Mouse (Mus musculus) forebrain, embryonic 11.5 days (tissue): ENCODE data around the gene Cyp17a1. TPM values are rescaled to one million over a fixed set of nuclear protein-coding genes. Genes with fewer than 3 reads are reported as not detected.

Source experiments
- ATAC-seq: fragments of 200-750 bp; cut with Nextera tagmentation; replicated peaks from 2 replicates; pipeline ENCODE4 v1.8.0; 2017; ENCODE audit warnings: moderate TSS enrichment; ENCODE audit not compliant: low FRiP score
- DNase-seq: peaks from one replicate; pipeline ENCODE4 v3.0.0-alpha.2; 2017; ENCODE audit warnings: low spot score
- H3K27ac ChIP-seq: fragments of 300-500 bp; sonication (generic); 2 replicates; pipeline ENCODE4 v1.5.1; 2014; ENCODE audit warnings: low read depth, low read length
- H3K27me3 ChIP-seq: fragments of 300-500 bp; sonication (generic); 2 replicates; pipeline ENCODE4 v1.6.1; 2014; ENCODE audit warnings: mild to moderate bottlenecking, low read length, mixed read lengths; ENCODE audit not compliant: control insufficient read depth, insufficient read depth
- H3K36me3 ChIP-seq: fragments of 300-500 bp; sonication (generic); 2 replicates; pipeline ENCODE4 v1.6.1; 2014; ENCODE audit warnings: mild to moderate bottlenecking, low read length, moderate library complexity, mixed read lengths; ENCODE audit not compliant: control insufficient read depth, insufficient read depth
- H3K4me1 ChIP-seq: fragments of 300-500 bp; sonication (generic); replicated peaks from 2 replicates; pipeline ENCODE4 v1.6.1; 2014; ENCODE audit warnings: low read length, mixed read lengths; ENCODE audit not compliant: control insufficient read depth, insufficient read depth
- H3K4me2 ChIP-seq: fragments of 300-500 bp; sonication (generic); 2 replicates; pipeline ENCODE4 v1.6.1; 2014; ENCODE audit warnings: low read depth, mild to moderate bottlenecking, low read length, moderate library complexity, mixed read lengths; ENCODE audit not compliant: severe bottlenecking
- H3K4me3 ChIP-seq: fragments of 300-500 bp; sonication (generic); 2 replicates; pipeline ENCODE4 v1.5.1; 2014; ENCODE audit warnings: low read depth, low read length
- H3K9ac ChIP-seq: fragments of 300-500 bp; sonication (generic); 2 replicates; pipeline ENCODE4 v1.6.1; 2014; ENCODE audit warnings: low read length
- H3K9me3 ChIP-seq: fragments of 300-500 bp; sonication (generic); 2 replicates; pipeline ENCODE4 v1.6.1; 2016; ENCODE audit warnings: low read length, mixed read lengths; ENCODE audit not compliant: control insufficient read depth
- whole genome bisulfite sequencing: fragments of 180-500 bp; shearing (Covaris S2); extraction: QIAGEN DNeasy Blood & Tissue Kit; methylation state at CpG from one replicate; pipeline ENCODE4 v1.1.7; 2014; 5-methylcytosine and 5-hydroxymethylcytosine counted together
- polyA plus RNA-seq: library from polyadenylated mRNA; unstranded; fragments of >200 nt; fragmentation: Nextera tagmentation; extraction: Ambion mirVana; gene quantifications from 2 replicates; pipeline ENCODE4 v1.2.1, GENCODE M21; 2014

Cyp17a1 gene
- polyA plus RNA-seq, 1 experiment from 2014 or later: not detected

- no peak for ATAC-seq
- Histone ChIP-seq H3K4me1 (no peaks in the 10 kb centered on the region), H3K9me3 (no peaks in the 10 kb centered on the region), H3K9ac (no peak overlapping the region), H3K27ac (no peak overlapping the region), H3K36me3 (no peaks in the 10 kb centered on the region), H3K27me3 (no peaks in the 10 kb centered on the region), H3K4me2 (no peak overlapping the region), H3K4me3 (no peak overlapping the region)
- DNase-seq: no peak
- 90% methylated on average over 9 of the region's 9 CpGs for WGBS
These were observed 28.2 kb upstream of the Cyp17a1 start for GRCm38 (mm10) chr19:46701156-46701555.

GRCm38 (mm10) chr19:46699011-46699481, 26.1 kb upstream of the Cyp17a1 start:
- Histone ChIP-seq H3K9ac (no peak overlapping the region), H3K4me2 (no peak overlapping the region), H3K4me1 (no peaks in the 10 kb centered on the region), H3K36me3 (no peaks in the 10 kb centered on the region), H3K9me3 (no peaks in the 10 kb centered on the region), H3K27me3 (no peaks in the 10 kb centered on the region), H3K4me3 (no peak overlapping the region), H3K27ac (no peak overlapping the region)
- no peak for DNase-seq
- ATAC-seq: no peak
- WGBS: 80% methylated on average over 10 of the region's 10 CpGs

GRCm38 (mm10) chr19:46697840-46698517, 25.0 kb upstream of the Cyp17a1 start:
- Histone ChIP-seq H3K27me3 (no peaks in the 10 kb centered on the region), H3K9ac (no peak overlapping the region), H3K4me1 (no peaks in the 10 kb centered on the region), H3K9me3 (no peaks in the 10 kb centered on the region), H3K4me2 (no peak overlapping the region), H3K27ac (no peak overlapping the region), H3K36me3 (no peaks in the 10 kb centered on the region), H3K4me3 (no peak overlapping the region)
- DNase-seq: no peak
- no peak for ATAC-seq
- WGBS: 49% methylated on average over 19 of the region's 19 CpGs

- Histone ChIP-seq H3K27ac (no peak overlapping the region), H3K4me2 (no peak overlapping the region), H3K4me3 (no peak overlapping the region), H3K4me1 (no peaks in the 10 kb centered on the region), H3K36me3 (no peaks in the 10 kb centered on the region), H3K9ac (no peak overlapping the region), H3K27me3 (no peaks in the 10 kb centered on the region), H3K9me3 (no peaks in the 10 kb centered on the region)
- DNase-seq (no peak), ATAC-seq (no peak)
- WGBS: 91% methylated on average over 7 of the region's 7 CpGs
These were observed 24.0 kb upstream of the Cyp17a1 start for GRCm38 (mm10) chr19:46696943-46697342.

DNA sequence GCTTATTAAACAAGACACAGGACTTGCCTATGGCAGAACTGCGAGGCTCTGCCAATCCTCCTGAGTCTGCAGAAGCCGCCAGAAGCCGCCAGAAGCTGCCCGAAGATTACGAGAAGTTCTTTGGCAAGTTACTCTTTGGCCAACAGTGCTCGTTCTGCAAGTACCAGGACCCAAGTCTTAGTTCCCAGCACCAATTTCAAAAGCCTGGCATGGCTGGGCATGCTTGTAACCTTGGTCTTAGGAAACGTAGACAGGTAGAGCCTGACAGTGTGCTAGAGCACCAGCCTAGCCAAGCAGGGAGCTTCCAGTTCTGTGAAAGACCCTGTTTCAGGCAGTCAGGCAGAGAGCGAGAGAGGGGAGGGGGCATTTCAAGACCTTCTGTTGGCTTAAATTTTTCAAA, 23.5 kb upstream of the Cyp17a1 start:
- no peak overlapping the region for H3K9ac ChIP-seq
- H3K27me3 ChIP-seq: no peaks in the 10 kb centered on the region
- no peak overlapping the region for H3K4me2 ChIP-seq
- H3K4me3 ChIP-seq: no peak overlapping the region
- no peak overlapping the region for H3K27ac ChIP-seq
- H3K9me3 ChIP-seq: no peaks in the 10 kb centered on the region
- 96% methylated on average over 8 of the region's 8 CpGs for WGBS
- no peaks in the 10 kb centered on the region for H3K4me1 ChIP-seq
- no peak for ATAC-seq
- H3K36me3 ChIP-seq: no peaks in the 10 kb centered on the region
- DNase-seq: no peak

DNA sequence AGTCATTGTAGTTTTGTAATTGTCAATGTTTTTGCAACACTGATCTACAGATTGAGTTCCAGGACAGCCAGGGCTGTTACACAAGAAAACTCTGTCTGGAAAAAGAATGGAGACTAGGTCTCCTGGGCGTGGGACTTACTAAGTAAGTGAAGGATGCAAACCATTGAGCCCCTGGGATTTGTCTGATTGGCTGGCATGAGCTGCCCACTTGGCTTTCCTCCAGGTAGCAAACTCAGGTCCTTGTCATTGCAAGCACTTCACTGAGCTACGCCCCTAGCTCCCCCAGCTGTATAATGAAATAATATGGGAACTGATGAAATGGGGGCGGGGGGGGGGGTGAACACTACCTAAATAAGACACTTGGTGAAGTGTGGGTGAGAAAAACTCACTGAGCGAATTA, 20.2 kb upstream of the Cyp17a1 start:
- 86% methylated on average over 4 of the region's 4 CpGs for whole genome bisulfite sequencing
- no peaks in the 10 kb centered on the region for H3K9me3 ChIP-seq
- no peak overlapping the region for H3K9ac ChIP-seq
- no peaks in the 10 kb centered on the region for H3K36me3 ChIP-seq
- no peaks in the 10 kb centered on the region for H3K27me3 ChIP-seq
- no peaks in the 10 kb centered on the region; the same call in 1 of the 2 replicates for H3K4me1 ChIP-seq
- no peak overlapping the region for H3K27ac ChIP-seq
- H3K4me2 ChIP-seq: no peak overlapping the region
- ATAC-seq (no peak), DNase-seq (no peak)
- H3K4me3 ChIP-seq: no peak overlapping the region

DNA sequence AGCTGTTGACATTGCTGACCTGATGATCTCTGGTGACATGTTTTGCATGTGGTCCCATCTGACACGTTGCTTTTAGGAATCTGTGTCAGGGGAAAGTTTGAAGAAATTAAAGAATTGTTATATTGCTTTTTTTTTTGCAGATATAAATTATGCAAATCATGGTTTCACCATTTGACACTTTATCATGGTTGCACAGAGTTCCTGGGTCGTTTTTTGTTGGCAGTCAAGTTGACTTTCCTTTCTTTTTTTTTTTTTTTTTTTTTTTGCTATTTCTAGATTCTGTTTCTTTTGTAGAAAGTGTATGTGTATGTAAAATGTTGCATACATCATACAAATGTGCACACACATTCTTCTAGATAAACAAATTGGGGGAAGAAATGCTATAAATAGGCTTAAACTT, 18.1 kb upstream of the Cyp17a1 start:
- no peak overlapping the region for H3K9ac ChIP-seq
- H3K4me2 ChIP-seq: no peak overlapping the region
- no peak overlapping the region for H3K4me3 ChIP-seq
- no peaks in the 10 kb centered on the region for H3K27me3 ChIP-seq
- no peaks in the 10 kb centered on the region for H3K9me3 ChIP-seq
- WGBS: 85% methylated on average over 2 of the region's 2 CpGs
- H3K36me3 ChIP-seq: no peaks in the 10 kb centered on the region
- no peaks in the 10 kb centered on the region; the same call in 1 of the 2 replicates for H3K4me1 ChIP-seq
- no peak overlapping the region for H3K27ac ChIP-seq
- ATAC-seq: no peak
- no peak for DNase-seq

DNA sequence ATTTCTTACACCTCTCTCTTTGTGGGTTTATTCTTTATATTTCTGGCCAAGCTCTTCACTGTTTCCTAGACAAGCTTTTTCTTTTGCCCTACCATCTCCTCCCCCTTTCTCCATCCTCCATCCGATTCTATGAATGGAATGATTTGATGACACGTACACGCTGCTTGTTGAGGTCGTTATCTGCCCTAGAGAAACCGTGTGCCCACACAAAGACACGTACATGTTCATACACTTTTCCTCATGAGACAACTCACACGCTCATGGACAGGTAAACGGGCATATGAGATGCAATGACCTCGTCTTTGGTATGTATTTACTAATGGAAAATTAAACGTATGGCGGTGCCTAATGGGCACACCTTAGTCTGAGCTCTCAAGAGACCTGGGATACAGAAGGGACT, 17.4 kb upstream of the Cyp17a1 start:
- ATAC-seq: peak; percentile 29
- WGBS: 74% methylated on average over 11 of the region's 11 CpGs
- no peaks in the 10 kb centered on the region for H3K27me3 ChIP-seq

More for the DNA sequence above, 17.4 kb upstream of the Cyp17a1 start:
- Histone ChIP-seq H3K4me2 (peak overlapping the region; percentile 57), H3K9me3 (no peaks in the 10 kb centered on the region), H3K27ac (0 out of 2 replicates have a peak overlapping the region, but pooled peaks have one; percentile 31), H3K36me3 (no peaks in the 10 kb centered on the region), H3K4me3 (peak overlapping the region; percentile 58), H3K4me1 (no peaks in the 10 kb centered on the region; the same call in 1 of the 2 replicates), H3K9ac (peak overlapping the region; percentile 82)
- no peak for DNase-seq
